Mouse (Mus musculus): ENCODE measurements around the gene Trp53inp2. TPM values are rescaled to one million over a fixed set of nuclear protein-coding genes. Genes with fewer than 3 reads are reported as not detected.

The Trp53inp2 gene
- polyA plus RNA-seq (2012; rRNA removed) (2.2 and 2.7 TPM in 2 replicates), polyA plus RNA-seq (2014; fragmentation: Nextera tagmentation; extraction: Ambion mirVana) (1.4 and 1.9 TPM in 2 replicates)

DNA sequence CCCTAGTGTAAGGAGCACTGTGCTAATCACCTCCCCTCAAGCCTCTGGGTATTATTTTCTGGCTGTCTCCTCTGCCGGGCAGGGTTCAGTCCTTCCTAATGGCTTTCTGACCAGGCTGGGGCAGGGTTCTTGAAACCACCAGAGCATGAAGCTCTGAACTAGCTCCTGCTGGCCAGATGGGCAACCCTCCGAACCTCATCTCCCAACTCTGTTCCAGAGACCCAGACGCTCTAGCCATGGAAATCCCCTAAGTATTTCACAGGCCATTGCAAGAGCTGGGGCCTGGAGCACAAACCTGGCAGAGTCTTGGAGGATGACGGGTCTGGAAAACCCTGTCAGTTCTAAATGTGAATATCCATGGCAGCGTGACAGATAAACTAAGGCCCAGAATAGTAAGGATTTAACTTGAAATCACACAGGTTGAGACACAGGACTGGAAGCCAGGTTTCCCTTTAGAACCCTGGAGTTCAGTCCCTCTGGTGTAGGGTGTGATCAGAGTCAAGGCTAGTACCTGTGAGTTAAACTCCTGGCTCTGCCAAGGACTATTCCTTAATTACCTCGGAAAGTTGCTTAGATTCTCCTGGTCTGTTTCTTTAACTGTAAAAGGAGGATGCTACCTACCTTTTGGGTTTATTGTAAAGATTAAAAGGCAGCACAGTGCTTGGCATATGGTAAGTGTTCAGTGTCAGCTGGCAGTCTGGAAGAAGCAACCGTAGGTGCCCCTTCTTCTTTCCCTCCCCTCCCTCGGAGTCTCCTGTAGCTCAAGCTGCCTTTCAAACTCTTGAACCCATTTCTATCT is at the start of gene Trp53inp2:
Gene Trp53inp2 (plus strand): TSS at position 799 of the 799 bp plus-strand sequence.
- no peak for ATAC-seq (ENCODE audit: insufficient read depth)
- H3K27me3 ChIP-seq (ENCODE audit: control insufficient read depth, insufficient read depth, low read length), result peaks cover 12% of the 10 kb centered on the region
- peak within 1 kb of the TSS; percentile 83 for H3K27ac ChIP-seq
- TF ChIP-seq CTCF (IDR thresholded peaks at IDR 0.05; ENCODE audit: low read depth), result no peak
- TF ChIP-seq EP300 (IDR thresholded peaks at IDR 0.05; ENCODE audit: low read depth), result no peak
- H3K4me1 ChIP-seq (replicated peaks; ENCODE audit: control insufficient read depth in 2 of 2, insufficient read depth in 2 of 2, low read length in 1 of 2), result peaks cover 6 to 9% of the 10 kb centered on the region in 2 experiments; a peak in 3 of 4 replicates
- H3K36me3 ChIP-seq (replicated peaks; ENCODE audit: control insufficient read depth, insufficient read depth, low read depth), result no peaks in the 10 kb centered on the region
- WGBS (ENCODE audit: insufficient replicate concordance), result 58% methylated on average over 8 of the region's 8 CpGs
- peak within 1 kb of the TSS; percentile 71 to 80 for H3K4me3 ChIP-seq (ENCODE audit: insufficient read depth in 1 of 2, low read depth in 2 of 2, low read length in 2 of 2)
- no peaks in the 10 kb centered on the region for H3K9me3 ChIP-seq (ENCODE audit: control insufficient read depth, low read length)
- DNase-seq (ENCODE audit: low read depth in 3 of 3, low spot score in 3 of 3), result no peak
- peak within 1 kb of the TSS; percentile 88 for H3K4me2 ChIP-seq (ENCODE audit: low read depth)
- peak within 1 kb of the TSS; percentile 77 for H3K9ac ChIP-seq (replicated peaks)

DNA sequence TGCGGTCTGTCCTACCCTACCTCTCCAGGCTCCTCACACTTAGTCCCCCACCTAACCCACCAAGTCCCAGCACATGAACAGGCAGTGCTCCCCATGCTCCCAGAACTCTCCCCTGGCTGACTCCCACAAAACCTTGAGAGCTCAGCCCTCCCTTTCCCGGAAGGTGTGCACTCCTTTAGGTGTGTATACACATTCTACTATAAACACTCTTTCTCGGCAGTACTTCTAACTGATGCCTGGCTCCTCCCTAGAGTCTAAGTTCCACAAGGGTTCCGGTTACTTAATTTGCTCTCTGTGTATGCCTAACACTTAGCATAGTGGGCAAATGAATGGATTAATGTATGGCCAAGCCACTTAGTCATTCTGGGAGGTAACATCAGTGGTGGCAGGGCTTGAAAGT is 49.5 kb upstream of the Trp53inp2 start:
- Histone ChIP-seq H3K27ac (no peak overlapping the region), H3K4me2 (ENCODE audit: low read depth) (no peak overlapping the region), H3K27me3 (ENCODE audit: control insufficient read depth, insufficient read depth, low read length) (no peaks in the 10 kb centered on the region), H3K9me3 (ENCODE audit: control insufficient read depth, low read length) (no peaks in the 10 kb centered on the region), H3K9ac (replicated peaks) (no peak overlapping the region), H3K36me3 (replicated peaks; ENCODE audit: control insufficient read depth, insufficient read depth, low read depth) (peaks cover 2% of the 10 kb centered on the region; the same call in 1 of the 2 replicates), H3K4me1 (replicated peaks; ENCODE audit: control insufficient read depth in 2 of 2, insufficient read depth in 2 of 2, low read length in 1 of 2) (no peaks in the 10 kb centered on the region), H3K4me3 (ENCODE audit: insufficient read depth in 1 of 2, low read depth in 2 of 2, low read length in 2 of 2) (no peak overlapping the region)
- ATAC-seq (ENCODE audit: insufficient read depth) (no peak), DNase-seq (ENCODE audit: low read depth in 3 of 3, low spot score in 3 of 3) (no peak)
- 78% methylated on average over 4 of the region's 4 CpGs for WGBS (ENCODE audit: insufficient replicate concordance)
- no peak for TF ChIP-seq EP300 (IDR thresholded peaks at IDR 0.05; ENCODE audit: low read depth)
- TF ChIP-seq CTCF (IDR thresholded peaks at IDR 0.05; ENCODE audit: low read depth), result no peak

DNA sequence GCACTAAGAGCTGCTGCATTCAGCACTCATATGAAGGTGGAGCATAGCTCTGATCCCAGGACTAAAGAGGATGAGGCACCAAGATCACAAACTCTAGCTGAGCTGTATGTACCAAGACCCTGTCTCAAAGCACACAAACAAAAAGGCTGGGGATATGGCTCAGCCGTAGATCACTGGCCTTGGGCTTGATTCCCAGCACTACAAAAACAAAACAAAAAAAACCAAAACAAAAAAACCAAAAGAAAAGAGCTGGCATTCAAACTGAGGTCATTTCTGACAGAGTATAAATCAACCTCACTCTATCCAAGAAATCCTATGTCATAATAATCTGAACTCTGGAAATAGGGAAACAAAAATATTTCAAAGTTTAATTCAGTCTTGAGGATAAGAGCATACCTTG is 47.4 kb upstream of the Trp53inp2 start:
- H3K27me3 ChIP-seq (ENCODE audit: control insufficient read depth, insufficient read depth, low read length), result no peaks in the 10 kb centered on the region
- DNase-seq (ENCODE audit: low read depth in 3 of 3, low spot score in 3 of 3), result no peak
- H3K4me3 ChIP-seq (ENCODE audit: insufficient read depth in 1 of 2, low read depth in 2 of 2, low read length in 2 of 2), result no peak overlapping the region
- H3K4me1 ChIP-seq (replicated peaks; ENCODE audit: control insufficient read depth in 2 of 2, insufficient read depth in 2 of 2, low read length in 1 of 2), result no peaks in the 10 kb centered on the region
- H3K36me3 ChIP-seq (replicated peaks; ENCODE audit: control insufficient read depth, insufficient read depth, low read depth), result no peaks in the 10 kb centered on the region; the same call in 1 of the 2 replicates
- no peak overlapping the region for H3K27ac ChIP-seq
- ATAC-seq (ENCODE audit: insufficient read depth), result no peak
- no peak overlapping the region for H3K4me2 ChIP-seq (ENCODE audit: low read depth)
- no peak overlapping the region for H3K9ac ChIP-seq (replicated peaks)
- no peaks in the 10 kb centered on the region for H3K9me3 ChIP-seq (ENCODE audit: control insufficient read depth, low read length)
- no peak for TF ChIP-seq EP300 (IDR thresholded peaks at IDR 0.05; ENCODE audit: low read depth)
- no peak for TF ChIP-seq CTCF (IDR thresholded peaks at IDR 0.05; ENCODE audit: low read depth)
- 78% methylated on average over 1 of the region's 1 CpGs for WGBS (ENCODE audit: insufficient replicate concordance)

DNA sequence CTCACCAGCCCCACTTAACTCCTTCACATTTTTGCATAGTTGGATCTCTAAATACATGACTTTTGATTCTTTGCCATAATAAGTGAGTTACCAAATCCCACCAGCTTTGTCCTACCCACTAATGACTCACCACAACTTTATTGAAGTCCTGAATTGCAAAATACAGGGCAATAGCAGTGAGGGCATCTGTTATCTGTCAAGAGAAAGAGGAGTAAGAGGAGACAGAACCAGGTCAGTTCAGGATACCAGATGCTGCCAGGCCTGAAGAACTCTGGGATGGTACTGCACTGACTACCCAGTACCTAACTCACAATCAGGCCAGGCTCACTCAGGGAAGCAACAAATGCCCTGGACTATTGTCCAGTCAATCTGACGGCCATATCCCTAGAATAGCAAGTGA is 45.6 kb upstream of the Trp53inp2 start:
- Histone ChIP-seq H3K4me2 (ENCODE audit: low read depth) (no peak overlapping the region), H3K4me3 (ENCODE audit: insufficient read depth in 1 of 2, low read depth in 2 of 2, low read length in 2 of 2) (no peak overlapping the region), H3K27me3 (ENCODE audit: control insufficient read depth, insufficient read depth, low read length) (no peaks in the 10 kb centered on the region), H3K36me3 (replicated peaks; ENCODE audit: control insufficient read depth, insufficient read depth, low read depth) (no peaks in the 10 kb centered on the region; the same call in 1 of the 2 replicates), H3K4me1 (replicated peaks; ENCODE audit: control insufficient read depth in 2 of 2, insufficient read depth in 2 of 2, low read length in 1 of 2) (no peaks in the 10 kb centered on the region), H3K27ac (no peak overlapping the region), H3K9ac (replicated peaks) (no peak overlapping the region), H3K9me3 (ENCODE audit: control insufficient read depth, low read length) (no peaks in the 10 kb centered on the region)
- WGBS (ENCODE audit: insufficient replicate concordance), result 59% methylated on average over 1 of the region's 1 CpGs
- TF ChIP-seq EP300 (IDR thresholded peaks at IDR 0.05; ENCODE audit: low read depth), result no peak
- no peak for TF ChIP-seq CTCF (IDR thresholded peaks at IDR 0.05; ENCODE audit: low read depth)
- DNase-seq (ENCODE audit: low read depth in 3 of 3, low spot score in 3 of 3), result no peak
- ATAC-seq (ENCODE audit: insufficient read depth), result no peak

DNA sequence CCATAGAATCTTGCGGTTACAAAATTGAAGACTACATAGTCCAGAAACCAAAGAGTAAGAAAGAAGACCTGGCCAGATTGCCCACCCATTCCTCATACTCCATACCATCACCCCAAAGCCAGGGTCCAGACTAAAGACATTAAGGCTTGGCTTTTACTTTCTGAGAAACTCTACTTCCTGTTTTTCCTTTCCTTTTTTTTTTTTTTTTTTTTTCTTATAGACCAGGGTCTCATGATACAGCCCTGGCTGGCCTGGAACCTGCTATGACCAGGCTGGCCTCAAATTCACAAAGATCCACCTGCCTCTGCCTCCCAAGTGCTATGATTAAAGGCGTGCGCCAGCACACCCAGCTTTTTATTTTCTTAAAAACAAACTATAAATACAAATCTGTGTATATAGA is 44.6 kb upstream of the Trp53inp2 start:
- Histone ChIP-seq H3K4me3 (ENCODE audit: insufficient read depth in 1 of 2, low read depth in 2 of 2, low read length in 2 of 2) (no peak overlapping the region), H3K4me2 (ENCODE audit: low read depth) (no peak overlapping the region)
- TF ChIP-seq EP300 (IDR thresholded peaks at IDR 0.05; ENCODE audit: low read depth), result no peak
- TF ChIP-seq CTCF (IDR thresholded peaks at IDR 0.05; ENCODE audit: low read depth), result no peak

More for the DNA sequence above, 44.6 kb upstream of the Trp53inp2 start:
- no peaks in the 10 kb centered on the region; the same call in 1 of the 2 replicates for H3K36me3 ChIP-seq (replicated peaks; ENCODE audit: control insufficient read depth, insufficient read depth, low read depth)
- no peak for DNase-seq (ENCODE audit: low read depth in 3 of 3, low spot score in 3 of 3)
- ATAC-seq (ENCODE audit: insufficient read depth), result no peak
- H3K9me3 ChIP-seq (ENCODE audit: control insufficient read depth, low read length), result no peaks in the 10 kb centered on the region
- WGBS (ENCODE audit: insufficient replicate concordance), result 79% methylated on average over 3 of the region's 3 CpGs
- H3K27me3 ChIP-seq (ENCODE audit: control insufficient read depth, insufficient read depth, low read length), result no peaks in the 10 kb centered on the region
- no peak overlapping the region for H3K27ac ChIP-seq
- H3K4me1 ChIP-seq (replicated peaks; ENCODE audit: control insufficient read depth in 2 of 2, insufficient read depth in 2 of 2, low read length in 1 of 2), result no peaks in the 10 kb centered on the region; a peak in 1 of 4 replicates
- no peak overlapping the region for H3K9ac ChIP-seq (replicated peaks)
